Mouse (Mus musculus): ENCODE data around the gene Tsnax. TPM values are rescaled to one million over a fixed set of nuclear protein-coding genes. Genes with fewer than 3 reads are reported as not detected.

Gene Tsnax
- polyA plus RNA-seq, 1 experiment from 2014 or later: 111 TPM

- no peak overlapping the region for H3K9ac ChIP-seq
- 80% methylated on average over 6 of the region's 6 CpGs for WGBS
- H3K36me3 ChIP-seq: no peaks in the 10 kb centered on the region
- no peak overlapping the region for H3K4me2 ChIP-seq
- no peaks in the 10 kb centered on the region for H3K9me3 ChIP-seq
- H3K4me1 ChIP-seq: 0 out of 2 replicates have a peak, but pooled peaks cover 4% of the 10 kb centered on the region
- H3K27ac ChIP-seq: no peak overlapping the region
- no peak overlapping the region for H3K4me3 ChIP-seq (replicated peaks)
- ATAC-seq (ENCODE audit: insufficient read depth, low FRiP score, low read depth): no peak
- H3K27me3 ChIP-seq (replicated peaks): no peaks in the 10 kb centered on the region
These were observed 55.5 kb downstream of the Tsnax start for GRCm38 (mm10) chr8:125068146-125068905.

GRCm38 (mm10) chr8:125069304-125069703, 56.5 kb downstream of the Tsnax start:
- ATAC-seq (ENCODE audit: insufficient read depth, low FRiP score, low read depth): no peak
- 0 out of 2 replicates have a peak, but pooled peaks cover 4% of the 10 kb centered on the region for H3K4me1 ChIP-seq
- 71% methylated on average over 7 of the region's 7 CpGs for WGBS
- no peak overlapping the region for H3K4me2 ChIP-seq
- no peaks in the 10 kb centered on the region for H3K27me3 ChIP-seq (replicated peaks)
- no peaks in the 10 kb centered on the region for H3K36me3 ChIP-seq
- no peak overlapping the region for H3K9ac ChIP-seq
- no peaks in the 10 kb centered on the region for H3K9me3 ChIP-seq
- no peak overlapping the region for H3K27ac ChIP-seq
- no peak overlapping the region for H3K4me3 ChIP-seq (replicated peaks)

GRCm38 (mm10) chr8:125069733-125070132, 56.9 kb downstream of the Tsnax start:
- 69% methylated on average over 6 of the region's 6 CpGs for WGBS
- 0 out of 2 replicates have a peak, but pooled peaks cover 4% of the 10 kb centered on the region for H3K4me1 ChIP-seq
- H3K4me3 ChIP-seq (replicated peaks): no peak overlapping the region

GRCm38 (mm10) chr8:125074141-125074540, 61.3 kb downstream of the Tsnax start:
- 0 out of 2 replicates have a peak, but pooled peaks cover 3% of the 10 kb centered on the region for H3K4me1 ChIP-seq
- H3K4me3 ChIP-seq (replicated peaks): no peak overlapping the region
- H3K36me3 ChIP-seq: no peaks in the 10 kb centered on the region
- no peak overlapping the region for H3K9ac ChIP-seq
- H3K9me3 ChIP-seq: no peaks in the 10 kb centered on the region
- 87% methylated on average over 10 of the region's 10 CpGs for WGBS
- no peak for ATAC-seq (ENCODE audit: insufficient read depth, low FRiP score, low read depth)
- no peak overlapping the region for H3K27ac ChIP-seq
- H3K27me3 ChIP-seq (replicated peaks): no peaks in the 10 kb centered on the region
- no peak overlapping the region for H3K4me2 ChIP-seq

More at GRCm38 (mm10) chr8:125069733-125070132, 56.9 kb downstream of the Tsnax start:
- Histone ChIP-seq H3K27me3 (replicated peaks) (no peaks in the 10 kb centered on the region), H3K9ac (no peak overlapping the region), H3K27ac (no peak overlapping the region), H3K4me2 (no peak overlapping the region), H3K36me3 (no peaks in the 10 kb centered on the region), H3K9me3 (no peaks in the 10 kb centered on the region)
- ATAC-seq (ENCODE audit: insufficient read depth, low FRiP score, low read depth): no peak

GRCm38 (mm10) chr8:125074581-125074980, 61.8 kb downstream of the Tsnax start:
- WGBS: 81% methylated on average over 2 of the region's 2 CpGs
- no peaks in the 10 kb centered on the region for H3K27me3 ChIP-seq (replicated peaks)
- H3K36me3 ChIP-seq: no peaks in the 10 kb centered on the region
- H3K4me3 ChIP-seq (replicated peaks): no peak overlapping the region
- H3K27ac ChIP-seq: no peak overlapping the region
- H3K4me2 ChIP-seq: no peak overlapping the region
- H3K9ac ChIP-seq: no peak overlapping the region
- 0 out of 2 replicates have a peak, but pooled peaks cover 3% of the 10 kb centered on the region for H3K4me1 ChIP-seq
- no peaks in the 10 kb centered on the region for H3K9me3 ChIP-seq
- no peak for ATAC-seq (ENCODE audit: insufficient read depth, low FRiP score, low read depth)

- no peaks in the 10 kb centered on the region for H3K36me3 ChIP-seq
- 85% methylated on average over 4 of the region's 4 CpGs for WGBS
- H3K4me2 ChIP-seq: no peak overlapping the region
- H3K27me3 ChIP-seq (replicated peaks): no peaks in the 10 kb centered on the region
- no peak overlapping the region for H3K4me3 ChIP-seq (replicated peaks)
- no peak for ATAC-seq (ENCODE audit: insufficient read depth, low FRiP score, low read depth)
- no peak overlapping the region for H3K27ac ChIP-seq
- no peaks in the 10 kb centered on the region for H3K9me3 ChIP-seq
- H3K4me1 ChIP-seq: 0 out of 2 replicates have a peak, but pooled peaks cover 3% of the 10 kb centered on the region
- H3K9ac ChIP-seq: no peak overlapping the region
These were observed 62.6 kb downstream of the Tsnax start for GRCm38 (mm10) chr8:125075389-125075788.

- H3K4me1 ChIP-seq: 0 out of 2 replicates have a peak, but pooled peaks cover 3% of the 10 kb centered on the region
- H3K4me3 ChIP-seq (replicated peaks): no peak overlapping the region
- H3K4me2 ChIP-seq: no peak overlapping the region
- no peak for ATAC-seq (ENCODE audit: insufficient read depth, low FRiP score, low read depth)
- H3K36me3 ChIP-seq: no peaks in the 10 kb centered on the region
- no peaks in the 10 kb centered on the region for H3K9me3 ChIP-seq
- no peaks in the 10 kb centered on the region for H3K27me3 ChIP-seq (replicated peaks)
- H3K9ac ChIP-seq: no peak overlapping the region
- H3K27ac ChIP-seq: no peak overlapping the region
- 78% methylated on average over 8 of the region's 8 CpGs for WGBS
These were observed 64.5 kb downstream of the Tsnax start for GRCm38 (mm10) chr8:125077326-125077725.

GRCm38 (mm10) chr8:125078771-125079384, 66.1 kb downstream of the Tsnax start:
- Histone ChIP-seq H3K4me3 (replicated peaks) (no peak overlapping the region), H3K36me3 (no peaks in the 10 kb centered on the region), H3K9me3 (no peaks in the 10 kb centered on the region), H3K9ac (no peak overlapping the region), H3K27me3 (replicated peaks) (no peaks in the 10 kb centered on the region), H3K4me2 (no peak overlapping the region), H3K4me1 (0 out of 2 replicates have a peak, but pooled peaks cover 3% of the 10 kb centered on the region), H3K27ac (no peak overlapping the region)
- WGBS: 51% methylated on average over 9 of the region's 9 CpGs
- no peak for ATAC-seq (ENCODE audit: insufficient read depth, low FRiP score, low read depth)

GRCm38 (mm10) chr8:125080388-125081344, 67.9 kb downstream of the Tsnax start:
- Histone ChIP-seq H3K27me3 (replicated peaks) (no peaks in the 10 kb centered on the region), H3K4me1 (0 out of 2 replicates have a peak, but pooled peaks cover 3% of the 10 kb centered on the region), H3K9me3 (no peaks in the 10 kb centered on the region), H3K4me2 (peak overlapping the region; percentile 17; the same call in 1 of the 2 replicates), H3K9ac (no peak overlapping the region), H3K4me3 (replicated peaks) (no peak overlapping the region), H3K27ac (no peak overlapping the region), H3K36me3 (no peaks in the 10 kb centered on the region)
- 68% methylated on average over 19 of the region's 19 CpGs for WGBS
- no peak for ATAC-seq (ENCODE audit: insufficient read depth, low FRiP score, low read depth)

GRCm38 (mm10) chr8:125083746-125084145, 70.9 kb downstream of the Tsnax start:
- no peak overlapping the region for H3K4me2 ChIP-seq
- ATAC-seq (ENCODE audit: insufficient read depth, low FRiP score, low read depth): no peak
- H3K4me3 ChIP-seq (replicated peaks): no peak overlapping the region
- no peaks in the 10 kb centered on the region for H3K9me3 ChIP-seq
- no peaks in the 10 kb centered on the region for H3K27me3 ChIP-seq (replicated peaks)
- no peaks in the 10 kb centered on the region for H3K36me3 ChIP-seq
- H3K4me1 ChIP-seq: no peaks in the 10 kb centered on the region
- no peak overlapping the region for H3K9ac ChIP-seq
- 35% methylated on average over 4 of the region's 4 CpGs for WGBS
- H3K27ac ChIP-seq: peak overlapping the region; percentile 72
